Mouse (Mus musculus) liver, embryonic 14.5 days (tissue): ENCODE measurements around the gene Rab5b.

Source experiments
- CTCF ChIP-seq: IDR thresholded peaks from 2 replicates; pipeline ENCODE4 v1.5.1; 2016; ENCODE audit warnings: antibody characterized with exemption, low read depth, control low read depth
- EP300 ChIP-seq: IDR thresholded peaks from 2 replicates; pipeline ENCODE4 v1.6.1; 2016; ENCODE audit warnings: antibody characterized with exemption, low read depth

GRCm38 (mm10) chr10:128637011-128637410 lies 59.1 kb downstream of the Rab5b start:
- TF ChIP-seq CTCF (no peak), EP300 (no peak)
